Mouse (Mus musculus) liver, embryonic 16.5 days (tissue): ENCODE measurements at regions not wholly inside any gene's neighbourhood (a gene's known extent, or its start where the extent isn't known, plus 50 kb on each side); places are given as distances from the start of the nearest gene placed in this dataset.

ENCODE experiments used
- ATAC-seq: fragments of 200-750 bp; cut with Nextera tagmentation; 2 replicates; pipeline ENCODE4 v1.8.0; 2017; ENCODE audit warnings: low read depth, mild to moderate bottlenecking, moderate number of reproducible peaks, moderate library complexity
- H3K27ac ChIP-seq: fragments of 300-500 bp; sonication (generic); 2 replicates; pipeline ENCODE4 v1.5.1; 2014; ENCODE audit warnings: mild to moderate bottlenecking, low read length
- H3K27me3 ChIP-seq: fragments of 300-500 bp; sonication (generic); 2 replicates; pipeline ENCODE4 v1.6.1; 2014; ENCODE audit warnings: low read depth, low read length, mixed read lengths; ENCODE audit not compliant: control insufficient read depth, insufficient read depth
- H3K36me3 ChIP-seq: fragments of 300-500 bp; sonication (generic); 2 replicates; pipeline ENCODE4 v1.6.1; 2014; ENCODE audit warnings: mild to moderate bottlenecking; ENCODE audit not compliant: control insufficient read depth, insufficient read depth
- H3K4me1 ChIP-seq: fragments of 300-500 bp; sonication (generic); 2 replicates; pipeline ENCODE4 v1.6.1; 2014; ENCODE audit warnings: low read depth, low read length, mixed read lengths; ENCODE audit not compliant: control insufficient read depth
- H3K4me2 ChIP-seq: fragments of 300-500 bp; sonication (generic); 2 replicates; pipeline ENCODE4 v1.6.1; 2014; ENCODE audit warnings: low read depth, low read length, mixed read lengths
- H3K4me3 ChIP-seq: fragments of 300-500 bp; sonication (generic); 2 replicates; pipeline ENCODE4 v1.5.1; 2014; ENCODE audit warnings: low read depth, mild to moderate bottlenecking, low read length
- H3K9ac ChIP-seq: fragments of 300-500 bp; sonication (generic); 2 replicates; pipeline ENCODE4 v1.6.1; 2014; ENCODE audit warnings: low read depth, low read length
- H3K9me3 ChIP-seq: fragments of 300-500 bp; sonication (generic); replicated peaks from 2 replicates; pipeline ENCODE4 v1.6.1; 2016; ENCODE audit warnings: low read length; ENCODE audit not compliant: control insufficient read depth
- WGBS: fragments of 180-500 bp; shearing (Covaris S2); extraction: QIAGEN DNeasy Blood & Tissue Kit; methylation state at CpG from one replicate; pipeline ENCODE4 v1.1.7; 2014; ENCODE audit not compliant: insufficient replicate concordance; 5-methylcytosine and 5-hydroxymethylcytosine counted together

DNA sequence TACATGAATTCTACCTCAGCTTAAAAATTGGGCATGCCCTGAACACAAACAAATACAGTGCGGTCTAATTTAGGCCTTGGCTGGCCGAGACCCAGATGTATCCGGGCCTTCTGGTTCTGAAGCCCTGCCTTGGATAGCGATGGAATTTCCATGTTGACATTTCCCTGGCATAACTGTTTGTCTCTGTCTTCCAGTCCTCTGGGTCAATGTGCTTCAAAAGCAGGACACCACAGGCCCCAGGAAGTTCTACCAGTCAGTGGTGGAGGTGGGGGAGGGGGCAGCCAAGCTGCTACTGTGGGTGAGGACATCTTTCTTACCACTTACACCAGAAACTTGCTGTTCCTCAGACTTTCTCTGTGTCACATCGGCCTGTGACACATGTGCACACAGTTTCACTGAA is 111.3 kb downstream of the Gm10604 start:
- 61% methylated on average over 5 of the region's 5 CpGs for WGBS
- H3K27ac ChIP-seq, result no peak overlapping the region
- no peak for ATAC-seq

GRCm38 (mm10) chr4:11868565-11868964 is 112.5 kb downstream of the Gm10604 start:
- H3K4me1 ChIP-seq, result no peaks in the 10 kb centered on the region; the same call in 1 of the 2 replicates
- ATAC-seq, result peak; percentile 53; the same call in 1 of the 2 replicates
- H3K36me3 ChIP-seq, result no peaks in the 10 kb centered on the region
- H3K9ac ChIP-seq, result no peak overlapping the region
- H3K4me2 ChIP-seq, result no peak overlapping the region
- H3K27me3 ChIP-seq, result no peaks in the 10 kb centered on the region
- no peak overlapping the region for H3K27ac ChIP-seq
- 24% methylated on average over 1 of the region's 1 CpGs for WGBS
- no peaks in the 10 kb centered on the region for H3K9me3 ChIP-seq
- no peak overlapping the region for H3K4me3 ChIP-seq

More for the DNA sequence above, 111.3 kb downstream of the Gm10604 start:
- no peaks in the 10 kb centered on the region for H3K27me3 ChIP-seq
- no peaks in the 10 kb centered on the region; the same call in 1 of the 2 replicates for H3K4me1 ChIP-seq
- H3K9me3 ChIP-seq, result no peaks in the 10 kb centered on the region
- no peaks in the 10 kb centered on the region for H3K36me3 ChIP-seq
- H3K4me3 ChIP-seq, result no peak overlapping the region
- H3K9ac ChIP-seq, result no peak overlapping the region
- no peak overlapping the region for H3K4me2 ChIP-seq
